Mouse (Mus musculus) hindbrain, embryonic 14.5 days (tissue): Measurements from ENCODE around the gene Napsa. TPM values are rescaled to one million over a fixed set of nuclear protein-coding genes. Genes with fewer than 3 reads are reported as not detected.

Source experiments
- ATAC-seq: fragments of 200-750 bp; cut with Nextera tagmentation; 2 replicates; pipeline ENCODE4 v1.8.0; 2017; ENCODE audit warnings: moderate number of reproducible peaks, mild to moderate bottlenecking, moderate TSS enrichment, moderate library complexity; ENCODE audit not compliant: low FRiP score
- DNase-seq: peaks from one replicate; pipeline ENCODE4 v3.0.0-alpha.2; 2015; ENCODE audit warnings: low spot score
- H3K27ac ChIP-seq: fragments of 300-500 bp; sonication (generic); 2 replicates; pipeline ENCODE4 v1.5.1; 2014; ENCODE audit warnings: mild to moderate bottlenecking, moderate library complexity
- H3K27me3 ChIP-seq: fragments of 300-500 bp; sonication (generic); 2 replicates; pipeline ENCODE4 v1.6.1; 2014; ENCODE audit warnings: mild to moderate bottlenecking, low read length, mixed read lengths; ENCODE audit not compliant: control insufficient read depth, insufficient read depth
- H3K36me3 ChIP-seq: fragments of 300-500 bp; sonication (generic); replicated peaks from 2 replicates; pipeline ENCODE4 v1.6.1; 2014; ENCODE audit not compliant: control insufficient read depth, insufficient read depth
- H3K4me1 ChIP-seq: fragments of 300-500 bp; sonication (generic); replicated peaks from 2 replicates; pipeline ENCODE4 v1.6.1; 2014; ENCODE audit warnings: antibody characterized with exemption, low read length, mixed read lengths; ENCODE audit not compliant: control insufficient read depth, insufficient read depth
- H3K4me2 ChIP-seq: fragments of 300-500 bp; sonication (generic); replicated peaks from 2 replicates; pipeline ENCODE4 v1.6.1; 2014; ENCODE audit warnings: mild to moderate bottlenecking, moderate library complexity
- H3K4me3 ChIP-seq: fragments of 300-500 bp; sonication (generic); replicated peaks from 2 replicates; pipeline ENCODE4 v1.5.1; 2014; ENCODE audit warnings: mild to moderate bottlenecking, low read length
- H3K9ac ChIP-seq: fragments of 300-500 bp; sonication (generic); 2 replicates; pipeline ENCODE4 v1.6.1; 2014
- H3K9me3 ChIP-seq: fragments of 300-500 bp; sonication (generic); 2 replicates; pipeline ENCODE4 v1.6.1; 2016; ENCODE audit warnings: low read length; ENCODE audit not compliant: control insufficient read depth
- WGBS: fragments of 180-500 bp; shearing (Covaris S2); extraction: QIAGEN DNeasy Blood & Tissue Kit; methylation state at CpG from one replicate; pipeline ENCODE4 v1.1.7; 2014; 5-methylcytosine and 5-hydroxymethylcytosine counted together
- polyA plus RNA-seq: library from polyadenylated mRNA; unstranded; fragments of >200 nt; fragmentation: Nextera tagmentation; extraction: Ambion mirVana; gene quantifications from 2 replicates; pipeline ENCODE4 v1.2.1, GENCODE M21; 2014

Napsa gene
- polyA plus RNA-seq, 1 experiment from 2014 or later = 1.0 TPM

DNA sequence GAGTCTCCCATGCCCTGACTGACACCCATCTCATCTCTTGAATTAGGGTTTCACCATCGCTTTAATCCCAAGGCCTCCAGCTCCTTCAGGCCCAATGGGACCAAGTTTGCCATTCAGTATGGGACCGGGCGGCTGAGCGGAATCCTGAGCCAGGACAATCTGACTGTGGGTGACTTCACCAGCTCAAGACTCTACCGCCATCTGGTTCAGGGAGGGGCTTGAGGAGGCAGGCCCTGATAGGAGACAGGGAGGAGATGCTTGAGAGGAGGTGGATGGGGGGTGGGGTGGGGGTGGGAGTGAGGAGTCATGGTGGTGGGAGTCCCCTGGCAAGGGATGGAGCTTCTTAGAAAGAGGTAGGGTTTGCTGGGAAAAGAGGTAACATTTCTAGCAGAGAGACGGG lies 9.5 kb downstream of the Napsa start:
- no peaks in the 10 kb centered on the region for H3K27me3 ChIP-seq
- no peaks in the 10 kb centered on the region for H3K36me3 ChIP-seq
- H3K4me1 ChIP-seq = no peaks in the 10 kb centered on the region
- H3K27ac ChIP-seq = no peak overlapping the region
- H3K4me2 ChIP-seq = no peak overlapping the region
- H3K9me3 ChIP-seq = no peaks in the 10 kb centered on the region
- DNase-seq (no peak), ATAC-seq (no peak)
- no peak overlapping the region for H3K9ac ChIP-seq
- no peak overlapping the region for H3K4me3 ChIP-seq
- WGBS = 82% methylated on average over 6 of the region's 6 CpGs

DNA sequence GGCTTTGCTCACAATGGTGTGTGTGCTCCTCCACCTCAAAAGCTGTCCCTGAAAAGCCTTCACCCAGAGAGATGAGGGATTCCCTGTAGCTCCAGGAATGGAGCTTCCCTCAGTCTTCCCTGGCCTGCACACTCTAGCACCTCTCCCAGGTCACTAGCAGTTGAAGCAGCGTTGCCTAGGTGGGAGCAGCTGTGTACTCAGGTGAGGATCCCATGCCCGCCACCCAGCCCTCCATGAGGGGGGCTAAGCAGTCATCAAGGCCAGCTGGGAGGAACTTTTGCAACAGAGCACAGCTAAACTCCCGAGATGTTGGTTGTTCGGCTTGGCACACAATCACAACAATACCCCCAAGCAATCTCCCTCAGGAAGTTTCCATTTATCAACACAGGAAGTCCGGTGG lies 10.5 kb downstream of the Napsa start:
- no peaks in the 10 kb centered on the region for H3K36me3 ChIP-seq
- H3K9me3 ChIP-seq = no peaks in the 10 kb centered on the region
- H3K27ac ChIP-seq = no peak overlapping the region
- no peak overlapping the region for H3K9ac ChIP-seq
- no peak overlapping the region for H3K4me2 ChIP-seq
- H3K4me1 ChIP-seq = peaks cover 8% of the 10 kb centered on the region; the same call in 1 of the 2 replicates
- no peak overlapping the region for H3K4me3 ChIP-seq
- 84% methylated on average over 5 of the region's 5 CpGs for WGBS
- ATAC-seq (no peak), DNase-seq (no peak)
- no peaks in the 10 kb centered on the region for H3K27me3 ChIP-seq

DNA sequence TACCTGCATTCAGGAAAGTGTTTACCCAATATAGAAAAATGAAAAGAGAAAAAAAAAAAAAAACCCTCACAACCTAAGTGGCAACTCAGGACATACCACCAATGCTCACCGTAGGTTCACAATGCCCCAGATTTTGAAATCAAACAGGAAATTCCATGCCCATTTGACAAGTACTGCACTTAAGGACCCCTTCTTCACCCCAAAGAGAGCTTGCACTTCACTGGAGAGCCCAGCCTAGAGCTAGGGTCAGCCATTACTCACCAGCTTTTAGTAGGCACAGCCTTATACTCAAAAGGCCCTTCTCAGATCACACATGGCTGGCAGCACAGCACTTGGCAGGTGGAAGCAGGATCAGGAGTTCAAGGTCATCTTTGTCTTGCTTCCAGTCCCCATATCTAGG lies 11.0 kb downstream of the Napsa start:
- H3K4me3 ChIP-seq = no peak overlapping the region
- no peak overlapping the region for H3K9ac ChIP-seq
- H3K27me3 ChIP-seq = no peaks in the 10 kb centered on the region
- no peaks in the 10 kb centered on the region for H3K9me3 ChIP-seq
- no peak for ATAC-seq
- no peaks in the 10 kb centered on the region for H3K36me3 ChIP-seq
- H3K4me1 ChIP-seq = peaks cover 12% of the 10 kb centered on the region; the same call in 1 of the 2 replicates
- 86% methylated on average over 1 of the region's 1 CpGs for WGBS
- no peak overlapping the region for H3K27ac ChIP-seq
- no peak for DNase-seq
- no peak overlapping the region for H3K4me2 ChIP-seq

DNA sequence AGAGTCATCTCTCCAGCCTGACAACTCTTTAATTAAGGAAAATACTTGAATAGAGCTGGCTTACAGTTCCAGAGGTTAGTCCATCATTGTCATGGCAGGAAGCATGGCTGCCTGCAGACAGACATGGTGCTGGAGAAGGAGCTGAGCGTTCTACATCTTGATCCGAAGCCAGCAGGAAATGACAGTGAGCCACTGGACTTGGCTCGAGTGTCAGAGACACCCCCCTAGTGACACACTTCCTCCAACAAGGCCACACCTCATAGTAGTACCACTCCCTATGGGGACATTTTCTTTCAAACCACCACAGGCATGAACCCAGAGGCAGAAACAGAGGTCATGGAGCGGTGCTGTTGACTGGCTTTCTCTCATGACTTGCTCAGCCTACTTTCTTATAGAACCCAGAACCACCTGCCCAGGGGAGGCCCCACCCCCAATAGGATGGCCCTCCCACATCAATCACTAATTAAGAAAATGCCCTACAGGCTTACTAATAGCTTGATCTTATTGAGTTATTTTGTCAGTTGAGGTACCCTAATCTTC lies 12.2 kb downstream of the Napsa start:
- H3K27me3 ChIP-seq = no peaks in the 10 kb centered on the region
- no peak overlapping the region for H3K27ac ChIP-seq
- no peak for DNase-seq
- H3K9me3 ChIP-seq = no peaks in the 10 kb centered on the region
- peaks cover 18% of the 10 kb centered on the region; the same call in 1 of the 2 replicates for H3K4me1 ChIP-seq
- no peak overlapping the region for H3K4me2 ChIP-seq
- H3K4me3 ChIP-seq = no peak overlapping the region
- 86% methylated on average over 4 of the region's 4 CpGs for WGBS
- no peaks in the 10 kb centered on the region for H3K36me3 ChIP-seq
- no peak overlapping the region for H3K9ac ChIP-seq
- no peak for ATAC-seq

DNA sequence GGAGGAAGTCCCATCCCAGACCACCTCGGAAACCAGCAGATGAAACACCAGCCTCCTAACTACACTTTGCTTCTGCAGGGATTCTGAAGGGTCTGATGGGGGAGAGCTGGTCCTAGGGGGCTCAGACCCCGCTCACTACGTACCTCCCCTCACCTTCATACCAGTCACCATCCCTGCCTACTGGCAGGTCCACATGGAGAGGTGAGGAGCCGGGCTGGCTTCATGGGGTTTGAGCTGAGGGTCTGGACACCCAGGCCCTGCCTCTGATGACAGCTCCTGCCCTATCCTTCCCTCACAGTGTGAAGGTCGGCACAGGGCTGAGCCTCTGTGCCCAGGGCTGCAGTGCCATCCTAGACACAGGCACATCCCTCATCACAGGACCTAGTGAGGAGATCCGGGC lies 12.7 kb downstream of the Napsa start:
- peaks cover 23% of the 10 kb centered on the region for H3K4me1 ChIP-seq
- no peak overlapping the region for H3K27ac ChIP-seq
- no peak overlapping the region for H3K9ac ChIP-seq
- H3K4me3 ChIP-seq = no peak overlapping the region
- H3K27me3 ChIP-seq = no peaks in the 10 kb centered on the region
- ATAC-seq (no peak), DNase-seq (no peak)
- H3K4me2 ChIP-seq = no peak overlapping the region
- 89% methylated on average over 6 of the region's 6 CpGs for WGBS
- no peaks in the 10 kb centered on the region for H3K36me3 ChIP-seq
- H3K9me3 ChIP-seq = no peaks in the 10 kb centered on the region

DNA sequence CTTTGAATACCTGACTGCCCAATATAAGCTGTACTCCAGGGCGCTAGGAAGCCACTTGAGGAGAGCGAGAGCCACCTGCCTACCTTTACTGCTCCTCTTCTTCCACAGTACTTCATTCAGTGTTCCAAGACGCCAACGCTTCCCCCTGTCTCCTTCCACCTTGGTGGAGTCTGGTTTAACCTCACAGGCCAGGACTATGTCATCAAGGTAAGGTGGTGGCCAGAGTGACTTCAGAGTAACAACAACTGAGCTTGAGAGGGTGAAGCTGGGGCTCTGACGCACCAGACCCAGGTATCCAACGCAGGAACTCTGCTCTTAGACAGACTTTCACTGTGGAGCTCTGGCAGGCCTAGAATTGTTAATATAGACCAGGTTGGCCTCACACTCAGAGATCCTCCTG lies 13.4 kb downstream of the Napsa start:
- Histone ChIP-seq H3K36me3 (no peaks in the 10 kb centered on the region), H3K27ac (no peak overlapping the region), H3K4me1 (peaks cover 24% of the 10 kb centered on the region), H3K9ac (no peak overlapping the region), H3K9me3 (no peaks in the 10 kb centered on the region), H3K4me3 (no peak overlapping the region), H3K4me2 (no peak overlapping the region), H3K27me3 (no peaks in the 10 kb centered on the region)
- DNase-seq (no peak), ATAC-seq (no peak)
- WGBS = 97% methylated on average over 6 of the region's 6 CpGs

DNA sequence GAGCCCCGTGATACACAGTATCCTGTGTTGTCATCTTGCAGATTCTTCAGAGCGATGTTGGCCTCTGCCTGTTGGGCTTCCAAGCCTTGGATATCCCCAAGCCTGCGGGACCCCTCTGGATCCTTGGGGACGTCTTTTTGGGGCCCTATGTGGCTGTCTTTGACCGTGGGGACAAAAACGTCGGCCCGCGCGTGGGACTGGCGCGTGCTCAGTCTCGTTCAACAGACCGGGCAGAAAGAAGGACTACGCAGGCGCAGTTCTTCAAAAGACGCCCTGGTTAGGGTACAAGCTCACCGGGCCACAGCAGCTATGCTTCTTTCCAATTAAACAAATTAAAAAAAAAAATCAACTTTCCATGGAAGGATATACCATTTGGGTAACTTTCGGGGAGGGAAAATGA lies 14.3 kb downstream of the Napsa start:
- peak overlapping the region; percentile 51; the same call in 1 of the 2 replicates for H3K27ac ChIP-seq
- no peaks in the 10 kb centered on the region for H3K36me3 ChIP-seq
- H3K4me2 ChIP-seq = peak overlapping the region; percentile 87
- peaks cover 29% of the 10 kb centered on the region for H3K4me1 ChIP-seq
- H3K4me3 ChIP-seq = peak overlapping the region; percentile 63
- H3K27me3 ChIP-seq = no peaks in the 10 kb centered on the region
- H3K9me3 ChIP-seq = no peaks in the 10 kb centered on the region
- WGBS = 11% methylated on average over 19 of the region's 19 CpGs
- DNase-seq (peak; percentile 80), ATAC-seq (no peak)
- peak overlapping the region; percentile 59 for H3K9ac ChIP-seq

DNA sequence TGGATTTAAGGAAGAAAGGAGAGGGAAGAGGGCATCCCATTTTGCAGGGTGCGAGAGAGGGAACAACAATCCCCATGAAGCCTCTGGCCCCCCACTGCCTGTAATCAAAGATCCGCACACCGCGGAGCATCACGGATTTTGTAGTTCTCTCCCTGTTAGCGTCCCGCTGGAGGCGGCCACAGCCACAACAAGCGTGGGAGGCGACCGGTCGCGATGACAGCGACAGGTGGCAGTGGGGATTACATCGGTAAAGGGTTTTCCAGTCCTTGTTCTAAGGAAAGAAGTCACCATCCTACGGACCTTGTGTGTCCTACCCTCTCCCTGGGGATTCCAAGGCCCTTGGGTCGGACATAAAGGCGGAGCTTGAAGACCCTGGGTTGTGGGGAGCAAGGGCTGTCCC lies 14.8 kb downstream of the Napsa start:
- ATAC-seq = peak; percentile 31
- Histone ChIP-seq H3K4me3 (peak overlapping the region; percentile 63), H3K27me3 (peaks cover 3% of the 10 kb centered on the region; the same call in 1 of the 2 replicates), H3K9ac (peak overlapping the region; percentile 59), H3K27ac (no peak overlapping the region), H3K4me2 (peak overlapping the region; percentile 87), H3K9me3 (no peaks in the 10 kb centered on the region), H3K36me3 (no peaks in the 10 kb centered on the region), H3K4me1 (peaks cover 33% of the 10 kb centered on the region)
- DNase-seq = no peak
- 1% methylated on average over 18 of the region's 18 CpGs for WGBS

DNA sequence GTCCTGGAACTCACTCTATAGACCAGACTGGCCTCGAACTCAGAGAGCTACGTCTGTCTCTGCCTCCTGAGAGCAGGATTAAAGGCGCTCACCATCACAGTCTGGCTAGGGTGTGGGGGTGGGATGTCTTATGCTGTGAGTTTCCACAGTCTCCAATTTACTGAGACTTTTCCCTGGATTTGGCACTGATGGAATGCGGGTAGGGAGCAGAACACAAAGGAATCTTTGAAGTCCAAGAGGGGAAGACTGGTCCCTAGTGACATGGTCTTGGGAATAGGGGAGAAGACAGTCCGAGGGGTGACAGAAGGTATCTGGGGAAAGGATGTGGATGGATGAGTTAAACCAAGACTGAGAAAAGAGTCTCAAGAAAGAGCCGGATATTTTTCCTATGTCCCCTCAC lies 15.5 kb downstream of the Napsa start:
- H3K36me3 ChIP-seq = no peaks in the 10 kb centered on the region
- no peak overlapping the region for H3K27ac ChIP-seq
- H3K9ac ChIP-seq = peak overlapping the region; percentile 59
- peaks cover 40% of the 10 kb centered on the region for H3K4me1 ChIP-seq
- ATAC-seq = no peak
- no peaks in the 10 kb centered on the region for H3K9me3 ChIP-seq
- peak overlapping the region; percentile 63 for H3K4me3 ChIP-seq
- H3K27me3 ChIP-seq = peaks cover 11% of the 10 kb centered on the region
- 47% methylated on average over 6 of the region's 6 CpGs for WGBS
- DNase-seq = no peak
- H3K4me2 ChIP-seq = peak overlapping the region; percentile 87

DNA sequence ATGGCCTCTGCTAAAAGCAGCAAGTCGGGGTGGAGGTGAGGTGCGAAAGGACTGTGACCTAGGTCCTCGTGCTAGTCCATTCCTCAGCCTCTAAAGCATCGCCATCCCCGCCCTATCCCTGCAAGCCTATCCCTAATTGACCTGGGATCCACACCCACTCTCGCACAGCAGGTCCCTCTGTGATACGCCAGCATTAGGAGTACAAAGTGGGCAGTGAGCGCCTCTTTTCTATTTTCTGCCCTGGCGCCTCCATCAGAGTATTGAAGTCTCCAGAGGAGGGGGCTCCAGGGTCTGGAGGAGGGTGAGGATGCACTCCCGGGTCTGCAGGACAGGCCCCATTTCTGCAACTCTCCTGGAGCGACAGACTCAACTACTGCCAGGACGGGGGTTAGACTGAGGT lies 16.2 kb downstream of the Napsa start:
- Histone ChIP-seq H3K9ac (peak overlapping the region; percentile 63), H3K27ac (peak overlapping the region; percentile 58; the same call in 1 of the 2 replicates), H3K4me1 (peaks cover 47% of the 10 kb centered on the region), H3K9me3 (no peaks in the 10 kb centered on the region), H3K4me3 (peak overlapping the region; percentile 63), H3K4me2 (peak overlapping the region; percentile 87), H3K27me3 (peaks cover 17% of the 10 kb centered on the region), H3K36me3 (no peaks in the 10 kb centered on the region)
- no peak for ATAC-seq
- WGBS = 9% methylated on average over 12 of the region's 12 CpGs
- DNase-seq = no peak
